Mouse (Mus musculus): ENCODE measurements at regions not wholly inside any gene's neighbourhood (a gene's known extent, or its start where the extent isn't known, plus 50 kb on each side); places are given as distances from the start of the nearest gene placed in this dataset.

DNA sequence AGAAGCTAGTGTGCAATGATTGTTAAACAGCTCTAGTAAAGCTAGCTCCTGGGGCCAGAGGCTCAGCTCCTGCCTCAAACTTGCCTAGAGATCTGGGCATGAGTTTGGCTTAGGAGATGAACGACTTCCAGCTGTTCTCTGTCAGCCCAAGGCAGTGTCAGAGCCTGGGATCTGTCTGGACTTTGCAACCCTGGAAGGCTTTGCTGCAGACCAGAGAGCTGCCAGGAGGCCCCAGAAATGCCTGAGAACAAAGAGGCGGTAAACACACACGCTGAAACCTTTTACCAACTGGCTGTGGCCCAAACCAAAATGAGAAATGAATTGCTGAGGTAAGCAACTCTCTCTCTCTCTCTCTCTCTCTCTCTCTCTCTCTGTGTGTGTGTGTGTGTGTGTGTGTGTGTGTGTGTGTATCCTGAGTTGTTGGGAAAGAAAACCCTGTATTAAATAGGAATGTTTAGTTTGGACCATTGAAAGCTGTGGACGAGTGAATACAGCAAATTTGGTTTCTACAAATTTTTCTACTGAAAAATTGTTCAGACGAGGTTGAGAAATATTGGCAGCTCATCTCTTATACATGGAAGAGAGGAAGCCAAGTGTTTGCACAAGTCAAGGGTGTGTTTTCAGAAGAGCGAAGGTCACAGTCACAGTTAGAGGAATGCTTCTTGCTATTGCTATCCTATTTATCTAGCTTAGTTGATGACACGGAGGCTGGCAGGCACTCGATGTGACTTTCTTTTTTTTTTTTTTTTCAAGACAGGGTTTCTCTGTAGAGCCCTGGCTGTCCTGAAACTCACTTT lies 125.1 kb upstream of the Serp2 start:
- no peak for DNase-seq (ENCODE audit: low spot score in 2 of 2)

DNA sequence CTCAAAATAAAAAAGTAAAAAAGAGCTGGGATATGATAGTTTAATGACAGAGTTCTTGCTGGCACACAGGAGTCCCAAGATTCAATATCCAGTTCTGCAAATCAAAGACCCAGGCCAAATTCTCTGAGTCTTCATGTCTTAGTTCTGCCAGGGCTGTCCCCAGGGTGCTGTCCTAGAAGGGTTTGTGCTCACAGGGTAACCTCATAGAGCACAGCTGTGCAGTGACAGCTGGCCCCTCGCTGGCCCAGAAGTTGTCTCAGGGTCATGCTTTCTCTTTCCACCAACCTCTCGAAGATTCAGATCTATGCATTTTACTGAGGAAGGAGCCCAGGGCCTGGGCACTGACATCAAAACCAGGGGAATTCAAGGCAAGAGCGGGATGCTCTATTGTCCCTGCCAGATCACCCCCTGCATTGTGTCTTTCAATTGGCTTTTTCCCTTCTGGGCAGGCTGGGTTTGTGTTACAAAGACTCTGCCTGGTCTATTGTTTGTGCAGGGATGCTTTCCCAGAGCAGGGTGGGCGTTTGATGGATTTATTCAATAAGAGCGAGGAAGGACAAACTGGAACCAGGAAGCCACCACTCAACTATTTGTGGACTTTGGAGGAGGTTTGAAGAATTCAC lies 121.9 kb upstream of the Serp2 start:
- DNase-seq (ENCODE audit: low spot score in 2 of 2): no peak

- DNase-seq (ENCODE audit: low spot score in 2 of 2): no peak
Measured at GRCm38 (mm10) chr14:76674949-76675348, 118.3 kb upstream of the Serp2 start.

DNA sequence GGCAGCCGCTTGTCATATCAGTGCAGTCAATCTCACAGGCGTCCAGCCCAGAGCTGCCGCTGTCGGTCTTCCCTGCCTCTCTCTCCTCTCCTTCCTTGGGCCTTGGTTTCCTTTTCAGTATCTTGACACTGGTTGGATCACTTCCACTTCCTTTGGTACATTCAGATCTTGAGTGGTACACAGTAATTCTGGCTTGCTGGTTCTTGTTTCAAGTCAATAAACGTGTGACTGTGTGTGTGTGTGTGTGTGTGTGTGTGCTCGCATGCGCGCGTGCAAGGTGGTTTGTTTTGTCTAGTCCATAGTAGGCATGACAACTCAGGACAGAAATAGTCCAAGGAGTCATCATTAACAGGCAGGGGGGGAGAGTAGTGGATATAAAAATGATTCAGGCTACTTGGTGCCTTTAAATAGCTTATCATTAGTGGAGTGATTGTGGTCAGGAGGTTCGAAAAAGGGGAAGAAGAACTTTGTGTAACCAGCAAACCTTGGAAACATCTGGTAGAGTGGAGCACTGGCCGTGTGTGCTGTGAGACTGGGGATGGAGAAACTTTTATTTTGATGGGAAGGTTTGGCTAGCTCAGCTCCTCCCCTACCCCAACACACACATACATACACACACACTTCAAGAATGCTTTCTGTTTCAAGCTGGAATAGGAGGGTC lies 117.1 kb upstream of the Serp2 start:
- no peak for DNase-seq (ENCODE audit: low spot score in 2 of 2)

DNA sequence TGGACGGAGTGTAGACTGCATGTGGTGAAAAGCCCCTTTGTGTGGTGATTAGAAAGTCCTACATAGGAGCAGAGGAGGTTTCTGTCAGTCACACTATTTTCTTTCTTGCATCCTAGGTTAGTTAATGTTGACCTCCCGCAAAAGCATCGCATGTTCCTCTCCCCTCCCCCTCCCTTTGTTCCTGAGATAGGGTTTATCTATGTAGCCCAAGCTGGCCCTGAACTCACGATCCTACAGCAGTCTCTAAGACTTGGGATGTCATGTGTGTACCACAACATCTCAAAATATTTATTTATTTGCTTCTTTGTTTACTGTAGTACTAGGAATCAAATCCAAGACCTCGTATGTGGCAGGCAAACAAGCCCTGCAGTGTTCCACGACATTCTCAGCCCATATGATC lies 116.2 kb upstream of the Serp2 start:
- no peak for DNase-seq (ENCODE audit: low spot score in 2 of 2)

DNA sequence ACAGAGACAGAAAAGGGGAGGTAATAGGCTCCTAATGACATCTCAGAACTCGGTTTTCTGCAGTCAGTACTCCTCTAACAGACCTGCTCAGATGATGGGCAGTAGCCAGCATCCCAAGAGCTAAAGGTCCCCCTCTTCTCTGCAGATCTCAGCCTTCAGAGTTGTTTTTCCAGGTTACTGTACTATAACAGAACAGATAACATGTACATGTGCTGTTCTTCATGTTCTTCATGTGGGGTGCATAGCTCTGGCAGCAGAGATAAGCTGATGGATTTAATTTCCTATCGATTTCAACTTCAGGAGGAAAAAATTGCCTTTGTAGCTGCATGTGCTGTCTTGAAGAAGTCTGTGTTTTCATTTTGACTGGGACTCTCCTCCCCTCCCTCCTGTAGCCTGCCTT lies 115.8 kb upstream of the Serp2 start:
- DNase-seq (ENCODE audit: low spot score in 2 of 2): no peak

DNA sequence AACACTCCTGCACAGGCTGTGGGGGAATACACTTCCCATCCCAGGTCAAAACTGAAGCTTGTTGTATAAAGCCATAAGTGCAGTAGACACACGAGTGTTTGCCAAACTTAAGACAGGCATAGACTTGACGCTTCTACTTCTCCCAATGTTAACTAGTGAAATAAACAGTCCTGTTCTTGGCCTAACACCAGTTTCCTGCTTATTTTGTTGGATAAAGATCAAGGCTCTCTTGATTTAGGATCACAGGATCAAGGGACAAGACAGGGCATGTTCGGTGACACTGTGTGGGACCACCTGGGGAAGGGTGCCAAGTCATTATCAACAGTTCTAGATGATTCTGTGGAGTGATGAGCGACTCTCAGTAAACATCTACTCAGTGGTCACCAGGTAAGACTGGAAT lies 114.3 kb upstream of the Serp2 start:
- no peak for DNase-seq (ENCODE audit: low spot score in 2 of 2)

- DNase-seq (ENCODE audit: low spot score in 2 of 2): no peak
Measured at GRCm38 (mm10) chr14:76665754-76666371, 109.2 kb upstream of the Serp2 start.

DNA sequence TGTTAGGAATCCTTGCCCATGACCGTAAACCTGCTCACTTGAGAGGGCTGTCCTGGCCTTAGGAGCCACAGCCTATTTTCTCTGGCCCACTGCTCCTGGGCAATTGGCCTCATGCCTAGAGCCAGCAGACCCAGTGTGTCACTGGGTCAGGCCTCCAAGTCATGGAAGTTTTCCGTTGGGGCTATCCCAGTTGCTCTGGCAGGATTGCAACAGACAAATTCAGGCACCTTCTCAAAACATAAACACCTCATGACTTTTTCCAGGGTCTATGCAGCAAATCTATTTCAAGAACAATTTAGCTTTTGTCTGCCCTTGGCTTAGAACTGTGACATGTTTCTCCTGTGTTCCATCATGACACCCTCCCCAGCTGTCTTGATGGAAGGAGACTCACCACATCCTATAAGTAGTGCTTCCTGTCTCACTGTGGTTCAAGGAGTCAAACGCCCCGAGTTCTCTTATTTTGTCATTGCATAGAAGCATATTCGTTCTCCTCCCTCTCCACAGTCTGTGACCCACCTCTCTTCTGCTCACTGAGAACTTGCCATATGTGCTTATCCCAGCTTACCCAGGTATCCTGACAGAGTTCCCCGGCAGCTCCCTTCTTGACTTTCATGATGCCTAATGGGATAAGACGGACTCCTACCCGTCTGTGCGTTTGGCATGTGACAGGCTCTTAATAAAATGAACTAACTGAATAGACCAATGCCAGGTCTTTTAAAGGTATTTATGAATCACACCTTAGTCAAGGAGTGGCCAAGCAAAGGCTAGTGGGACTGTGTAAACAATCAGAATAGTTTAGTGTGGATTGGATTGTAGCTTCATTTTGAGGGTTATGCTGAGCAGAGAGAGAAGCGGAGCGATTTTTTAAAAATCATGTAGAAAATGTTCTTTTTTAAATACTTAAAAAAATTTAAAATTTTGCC lies 108.2 kb upstream of the Serp2 start:
- no peak for DNase-seq (ENCODE audit: low spot score in 2 of 2)

- DNase-seq (ENCODE audit: low spot score in 2 of 2): no peak
Measured at GRCm38 (mm10) chr14:76663816-76664215, 107.1 kb upstream of the Serp2 start.

GRCm38 (mm10) chr14:76662871-76663270 lies 106.2 kb upstream of the Serp2 start:
- DNase-seq (ENCODE audit: low spot score in 2 of 2): no peak

DNA sequence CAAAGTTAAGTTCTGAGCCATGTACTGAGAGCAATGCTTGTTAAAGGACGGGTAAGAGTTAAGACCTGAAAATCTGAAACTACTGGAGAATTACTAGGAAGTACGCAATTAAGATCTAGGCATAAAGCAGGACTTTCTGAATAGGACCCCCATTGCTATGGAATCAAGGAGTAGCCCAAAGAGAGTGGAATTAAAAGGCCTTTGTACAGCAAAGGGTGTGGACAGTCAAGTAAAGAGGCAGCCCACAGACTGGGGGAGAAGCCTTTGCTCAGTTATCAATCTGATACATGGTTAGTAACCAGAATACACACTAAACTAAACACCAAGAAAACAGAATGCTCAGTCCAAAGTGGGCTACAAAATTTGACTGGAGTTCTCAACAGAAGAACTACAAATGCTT lies 104.2 kb upstream of the Serp2 start:
- DNase-seq (ENCODE audit: low spot score in 2 of 2): no peak

DNA sequence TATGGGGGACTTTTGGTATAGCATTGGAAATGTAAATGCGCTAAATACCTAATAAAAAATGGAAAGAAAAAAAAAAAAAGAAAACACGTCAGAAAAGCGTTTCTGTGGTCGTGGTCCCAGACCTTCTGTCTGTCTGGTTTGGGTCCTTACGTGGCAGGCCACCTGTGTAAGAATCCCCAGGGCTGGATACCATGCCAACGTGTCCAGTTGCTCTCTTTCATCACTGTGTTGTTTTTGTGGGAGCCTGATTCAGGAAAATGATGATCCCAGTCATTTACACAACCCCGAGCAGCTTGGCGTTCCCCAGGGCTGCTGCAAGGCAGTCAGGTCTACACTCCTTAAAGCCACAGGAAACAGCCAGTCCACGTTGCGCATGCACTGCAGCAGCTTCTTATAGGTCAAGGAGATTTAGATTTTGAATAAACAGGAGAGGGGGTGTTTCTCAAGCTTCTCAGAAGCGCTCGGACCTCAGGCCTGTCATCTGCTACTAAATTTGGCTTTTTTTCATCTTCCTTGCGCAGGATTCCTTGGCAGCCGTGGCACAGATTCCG lies 102.3 kb upstream of the Serp2 start:
- DNase-seq (ENCODE audit: low spot score in 2 of 2): no peak

GRCm38 (mm10) chr14:76657784-76658610 lies 101.3 kb upstream of the Serp2 start:
- DNase-seq (ENCODE audit: low spot score in 2 of 2): peak; percentile 39 to 59

GRCm38 (mm10) chr14:76657375-76657774 lies 100.7 kb upstream of the Serp2 start:
- DNase-seq (ENCODE audit: low spot score in 2 of 2): no peak

DNA sequence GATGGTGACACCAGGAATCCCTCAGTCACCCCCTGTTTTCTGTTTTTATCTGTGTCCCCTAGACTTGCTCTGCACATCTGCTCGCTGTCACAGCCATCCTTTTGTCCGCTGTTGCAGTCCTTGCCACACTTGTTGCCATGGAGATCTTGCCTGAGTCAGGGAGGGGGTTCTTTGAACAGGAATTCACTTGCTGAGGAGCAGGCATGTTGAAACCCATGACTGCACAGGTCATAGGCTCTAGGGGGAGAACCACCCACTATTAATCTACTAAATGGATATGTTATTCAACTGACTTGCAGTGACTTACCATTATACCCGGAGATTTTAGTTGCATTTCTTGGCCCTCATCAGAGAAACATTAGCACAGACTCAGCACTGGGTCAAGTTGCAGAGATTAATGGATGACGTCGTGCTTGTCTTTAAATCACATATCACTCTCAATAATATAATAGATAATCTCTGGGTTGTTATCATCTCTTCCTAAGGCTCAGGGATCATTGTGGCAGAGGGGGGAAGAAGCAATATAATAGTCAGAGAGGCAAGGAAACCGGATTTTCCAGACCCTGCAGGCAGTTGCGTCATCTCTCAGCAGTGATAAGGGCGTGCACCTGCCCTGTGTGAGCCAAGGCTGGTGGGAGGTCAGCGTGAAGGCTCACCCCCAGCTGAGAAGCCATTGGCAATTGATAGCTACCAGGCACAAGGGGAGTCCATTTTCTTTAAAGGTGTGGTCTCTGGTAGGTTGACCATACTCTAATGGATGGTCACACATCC lies 95.9 kb upstream of the Serp2 start:
- DNase-seq (ENCODE audit: low spot score in 2 of 2): no peak

DNA sequence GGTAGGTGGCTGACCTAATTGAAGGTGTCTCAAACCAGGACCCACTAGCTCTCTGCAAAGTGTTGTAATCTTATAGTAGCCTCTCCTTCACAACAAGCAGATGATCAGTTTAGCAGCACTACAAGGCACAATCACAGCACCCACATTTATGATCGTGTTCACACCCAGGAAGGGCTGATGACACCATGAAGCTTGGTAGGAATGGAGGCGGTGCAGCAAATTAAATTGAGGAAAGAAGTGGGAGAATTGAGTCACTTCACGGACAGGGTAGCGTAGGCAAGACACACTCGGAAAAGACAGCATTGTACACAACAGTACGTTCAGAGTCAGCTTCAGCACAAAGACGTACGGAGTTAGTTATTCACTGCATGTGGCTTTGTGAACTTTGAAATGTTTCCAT lies 94.4 kb upstream of the Serp2 start:
- no peak for DNase-seq (ENCODE audit: low spot score in 2 of 2)

- DNase-seq (ENCODE audit: low spot score in 2 of 2): no peak
Measured at GRCm38 (mm10) chr14:76649927-76650326, 93.2 kb upstream of the Serp2 start.

DNA sequence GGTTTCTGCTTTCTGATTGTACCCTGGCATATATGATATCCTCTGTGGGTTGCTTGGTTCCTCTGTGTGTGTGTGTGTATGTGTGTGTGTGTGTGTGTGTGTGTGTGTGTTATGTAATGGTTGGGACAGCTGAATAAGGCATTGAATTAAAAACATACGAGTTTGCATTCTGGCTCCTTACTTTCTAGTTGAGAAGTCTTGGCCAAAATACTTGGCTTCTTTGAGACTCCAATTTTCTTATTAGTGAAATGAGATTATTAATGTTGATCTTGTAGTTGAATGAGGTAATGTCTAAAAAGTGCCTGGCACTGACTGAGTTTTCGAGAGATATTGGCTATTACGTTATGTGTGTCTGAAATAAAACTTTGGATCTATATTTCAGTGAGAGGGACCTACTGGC lies 88.0 kb upstream of the Serp2 start:
- DNase-seq (ENCODE audit: low spot score in 2 of 2): no peak
